Mouse (Mus musculus): ENCODE results near the gene Diaph3.

Gene Diaph3

GRCm38 (mm10) chr14:86635594-86636140 lies 505.4 kb downstream of the Diaph3 start:
- no peak for DNase-seq

- DNase-seq, result no peak
Observed at GRCm38 (mm10) chr14:86635052-86635451, 506.0 kb downstream of the Diaph3 start.

GRCm38 (mm10) chr14:86633799-86634198 lies 507.2 kb downstream of the Diaph3 start:
- no peak for DNase-seq

GRCm38 (mm10) chr14:86624816-86625425 lies 516.1 kb downstream of the Diaph3 start:
- no peak for DNase-seq

GRCm38 (mm10) chr14:86619637-86620036 lies 521.4 kb downstream of the Diaph3 start:
- no peak for DNase-seq

Measured in cerebellum, postnatal 25 days (tissue).